7 mouse cellular contexts compared by ENCODE assay signal in genomic region chr11:101937108-101937507, GRCm38 (mm10). TPM values are rescaled to one million over a fixed set of nuclear protein-coding genes. Genes with fewer than 3 reads are reported as not detected.
DNase-seq lines count a peak whose midpoint lies in the region; ATAC-seq and TF ChIP-seq lines count a peak whose summit lies in the region.

No protein-coding gene starts in this region.

- TF ChIP-seq POLR2A in testis, adult 2 months (IDR thresholded peaks at IDR 0.05; ENCODE audit: control insufficient read depth, low read depth, low read length): no peak

- WGBS in forebrain, embryonic 15.5 days: under 1% methylated on average over 32 of the region's 32 CpGs
- WGBS in kidney, embryonic 15.5 days: under 1% methylated on average over 32 of the region's 32 CpGs
- WGBS in midbrain, embryonic 12.5 days: 1% methylated on average over 32 of the region's 32 CpGs

- H3K9ac ChIP-seq in forebrain, embryonic 15.5 days (replicated peaks): peak overlapping the region; percentile 63
- H3K9ac ChIP-seq in kidney, embryonic 15.5 days: peak overlapping the region; percentile 43; the same call in 1 of the 2 replicates
- peak overlapping the region; percentile 52 for H3K9ac ChIP-seq in midbrain, embryonic 12.5 days (replicated peaks)

- peaks cover 9% of the 10 kb centered on the region for H3K4me1 ChIP-seq in testis, adult 2 months (ENCODE audit: control insufficient read depth, insufficient read depth, low read length)
- peaks cover 11% of the 10 kb centered on the region for H3K4me1 ChIP-seq in forebrain, embryonic 15.5 days
- peaks cover 45% of the 10 kb centered on the region for H3K4me1 ChIP-seq in kidney, embryonic 15.5 days
- H3K4me1 ChIP-seq in midbrain, embryonic 12.5 days: peaks cover 9% of the 10 kb centered on the region; the same call in 1 of the 2 replicates

- no peak overlapping the region for H3K27ac ChIP-seq in testis, adult 2 months (ENCODE audit: control insufficient read depth, insufficient read depth, low read depth, low read length)
- H3K27ac ChIP-seq in forebrain, embryonic 15.5 days (replicated peaks): no peak overlapping the region
- peak overlapping the region; percentile 54 for H3K27ac ChIP-seq in kidney, embryonic 15.5 days
- no peak overlapping the region for H3K27ac ChIP-seq in midbrain, embryonic 12.5 days (replicated peaks)

- no peaks in the 10 kb centered on the region for H3K36me3 ChIP-seq in testis, adult 2 months (ENCODE audit: control insufficient read depth, insufficient read depth, low read length)
- H3K36me3 ChIP-seq in forebrain, embryonic 15.5 days: no peaks in the 10 kb centered on the region
- no peaks in the 10 kb centered on the region for H3K36me3 ChIP-seq in kidney, embryonic 15.5 days
- no peaks in the 10 kb centered on the region for H3K36me3 ChIP-seq in midbrain, embryonic 12.5 days

- H3K4me2 ChIP-seq in forebrain, embryonic 15.5 days (replicated peaks): peak overlapping the region; percentile 83
- peak overlapping the region; percentile 74 for H3K4me2 ChIP-seq in kidney, embryonic 15.5 days
- H3K4me2 ChIP-seq in midbrain, embryonic 12.5 days (replicated peaks): peak overlapping the region; percentile 69

- H3K4me3 ChIP-seq in testis, adult 2 months (ENCODE audit: control insufficient read depth, low read depth, low read length): peak overlapping the region; percentile 58
- peak overlapping the region; percentile 47 for H3K4me3 ChIP-seq in forebrain, embryonic 15.5 days
- peak overlapping the region; percentile 41 for H3K4me3 ChIP-seq in kidney, embryonic 15.5 days (replicated peaks)
- peak overlapping the region; percentile 43 for H3K4me3 ChIP-seq in midbrain, embryonic 12.5 days

- DNase-seq in testis, postnatal 10 days (ENCODE audit: low spot score): no peak
- DNase-seq in adipocyte (ENCODE audit: low spot score): no peak

- ATAC-seq in forebrain, embryonic 15.5 days (replicated peaks): no peak
- ATAC-seq in kidney, embryonic 15.5 days (replicated peaks; ENCODE audit: low FRiP score): no peak
- no peak for ATAC-seq in midbrain, embryonic 12.5 days (ENCODE audit: low FRiP score, low read depth)
- no peak for ATAC-seq in megakaryocyte progenitor cell, adult 5-6 weeks (replicated peaks; ENCODE audit: poor library complexity)

- no peaks in the 10 kb centered on the region for H3K9me3 ChIP-seq in forebrain, embryonic 15.5 days
- H3K9me3 ChIP-seq in kidney, embryonic 15.5 days (replicated peaks): no peaks in the 10 kb centered on the region
- no peaks in the 10 kb centered on the region for H3K9me3 ChIP-seq in midbrain, embryonic 12.5 days

- no peaks in the 10 kb centered on the region; the same call in 1 of the 2 replicates for H3K27me3 ChIP-seq in testis, adult 2 months (ENCODE audit: control insufficient read depth, insufficient read depth, low read length)
- peaks cover 16% of the 10 kb centered on the region for H3K27me3 ChIP-seq in forebrain, embryonic 15.5 days
- peaks cover 20% of the 10 kb centered on the region; the same call in 1 of the 2 replicates for H3K27me3 ChIP-seq in kidney, embryonic 15.5 days
- H3K27me3 ChIP-seq in midbrain, embryonic 12.5 days: peaks cover 53% of the 10 kb centered on the region

- no peak for TF ChIP-seq CTCF in testis, adult 2 months (IDR thresholded peaks at IDR 0.05; ENCODE audit: control insufficient read depth, insufficient read depth, insufficient replicate concordance, low read depth, low read length)

RNA-seq across cellular contexts. Expression of gene Sost, which starts 29.7 kb away (rescaled TPM):
- polyA plus RNA-seq in testis, adult 2 months (2012; rRNA removed): 2.4 and 6.4 TPM in 2 replicates
- polyA plus RNA-seq in forebrain, embryonic 15.5 days (2015; fragmentation: Nextera tagmentation; extraction: Ambion mirVana): not detected in 2 replicates
- polyA plus RNA-seq in kidney, embryonic 15.5 days (2015; fragmentation: Nextera tagmentation; extraction: Ambion mirVana): 0.83 and 1.4 TPM in 2 replicates
- polyA plus RNA-seq in midbrain, embryonic 12.5 days (2016; fragmentation: Nextera tagmentation; extraction: Ambion mirVana): 0.17 and 0.25 TPM in 2 replicates
- not detected in 2 replicates for total RNA-seq in megakaryocyte progenitor cell, adult 5-6 weeks (2015)
- total RNA-seq in megakaryocyte progenitor cell, adult 5-6 weeks (2017): not detected in 2 replicates

RNA-seq across cellular contexts. Expression of gene Meox1, which starts 42.9 kb away (rescaled TPM):
- 0.18 and 1.7 TPM in 2 replicates for polyA plus RNA-seq in testis, adult 2 months (2012; rRNA removed)
- polyA plus RNA-seq in forebrain, embryonic 15.5 days (2015; fragmentation: Nextera tagmentation; extraction: Ambion mirVana): 0.51 and 0.59 TPM in 2 replicates
- polyA plus RNA-seq in kidney, embryonic 15.5 days (2015; fragmentation: Nextera tagmentation; extraction: Ambion mirVana): 13.6 and 15.4 TPM in 2 replicates
- 0.23 TPM in 1 of 2 replicates, not detected in the other for polyA plus RNA-seq in midbrain, embryonic 12.5 days (2016; fragmentation: Nextera tagmentation; extraction: Ambion mirVana)
- not detected in 2 replicates for total RNA-seq in megakaryocyte progenitor cell, adult 5-6 weeks (2015)
- total RNA-seq in megakaryocyte progenitor cell, adult 5-6 weeks (2017): not detected in 2 replicates

RNA-seq across cellular contexts. Expression of gene Cfap97d1, which starts 47.0 kb away (rescaled TPM):
- polyA plus RNA-seq in testis, adult 2 months (2012; rRNA removed): 72.2 and 94.1 TPM in 2 replicates
- not detected in 2 replicates for polyA plus RNA-seq in forebrain, embryonic 15.5 days (2015; fragmentation: Nextera tagmentation; extraction: Ambion mirVana)
- polyA plus RNA-seq in kidney, embryonic 15.5 days (2015; fragmentation: Nextera tagmentation; extraction: Ambion mirVana): not detected in 2 replicates
- polyA plus RNA-seq in midbrain, embryonic 12.5 days (2016; fragmentation: Nextera tagmentation; extraction: Ambion mirVana): not detected in 2 replicates
- total RNA-seq in megakaryocyte progenitor cell, adult 5-6 weeks (2015): not detected in 2 replicates
- not detected in 2 replicates for total RNA-seq in megakaryocyte progenitor cell, adult 5-6 weeks (2017)

RNA-seq across cellular contexts. Expression of gene Dusp3, which starts 49.7 kb away (rescaled TPM):
- polyA plus RNA-seq in testis, adult 2 months (2012; rRNA removed): 249 and 266 TPM in 2 replicates
- 11.0 and 13.0 TPM in 2 replicates for polyA plus RNA-seq in forebrain, embryonic 15.5 days (2015; fragmentation: Nextera tagmentation; extraction: Ambion mirVana)
- polyA plus RNA-seq in kidney, embryonic 15.5 days (2015; fragmentation: Nextera tagmentation; extraction: Ambion mirVana): 32.8 and 33.8 TPM in 2 replicates
- 9.3 and 9.6 TPM in 2 replicates for polyA plus RNA-seq in midbrain, embryonic 12.5 days (2016; fragmentation: Nextera tagmentation; extraction: Ambion mirVana)
- 3.4 and 4.7 TPM in 2 replicates for total RNA-seq in megakaryocyte progenitor cell, adult 5-6 weeks (2015)
- 1.4 and 4.1 TPM in 2 replicates for total RNA-seq in megakaryocyte progenitor cell, adult 5-6 weeks (2017)

Comparison
In these comparisons a context has a peak if more than half of its experiments do, and no peak if none do; other contexts are left out.
1. RNA of gene Cfap97d1, which starts 47.0 kb away (polyA plus RNA-seq): 72.2 to 94.1 TPM in testis, adult 2 months; not detected in kidney, embryonic 15.5 days, not detected in forebrain, embryonic 15.5 days and not detected in midbrain, embryonic 12.5 days; every median in the first group is over 10 times any median in the second.
2. Peak in every context shown above with its lines, with median percentiles within 50 percentile points of each other: H3K4me3 ChIP-seq, H3K4me2 ChIP-seq and H3K9ac ChIP-seq.